Mouse (Mus musculus) lung, embryonic 14.5 days (tissue): ENCODE measurements around the gene Irf2. TPM values are rescaled to one million over a fixed set of nuclear protein-coding genes. Genes with fewer than 3 reads are reported as not detected.
A peak's percentile ranks its signal among the peaks of the same experiment; 100 is the strongest.

Experiments used
- ATAC-seq: fragments of 200-750 bp; cut with Nextera tagmentation; 2 replicates; pipeline ENCODE4 v1.8.0; 2017; ENCODE audit warnings: mild to moderate bottlenecking, moderate TSS enrichment, moderate library complexity; ENCODE audit not compliant: insufficient read depth
- DNase-seq: peaks from one replicate; pipeline ENCODE4 v3.0.0-alpha.2; 2015
- H3K27ac ChIP-seq: fragments of 300-500 bp; sonication (generic); 2 replicates; pipeline ENCODE4 v1.5.1; 2014; ENCODE audit warnings: low read depth, mild to moderate bottlenecking, moderate library complexity
- H3K27me3 ChIP-seq: fragments of 300-500 bp; sonication (generic); 2 replicates; pipeline ENCODE4 v1.6.1; 2014; ENCODE audit warnings: low read length, control low read depth; ENCODE audit not compliant: insufficient read depth
- H3K36me3 ChIP-seq: fragments of 300-500 bp; sonication (generic); 2 replicates; pipeline ENCODE4 v1.6.1; 2014; ENCODE audit warnings: control low read depth; ENCODE audit not compliant: insufficient read depth
- H3K4me1 ChIP-seq: fragments of 300-500 bp; sonication (generic); 2 replicates; pipeline ENCODE4 v1.6.1; 2014; ENCODE audit warnings: antibody characterized with exemption, control low read depth; ENCODE audit not compliant: insufficient read depth
- H3K4me2 ChIP-seq: fragments of 300-500 bp; sonication (generic); 2 replicates; pipeline ENCODE4 v1.6.1; 2014; ENCODE audit warnings: mild to moderate bottlenecking
- H3K4me3 ChIP-seq: fragments of 300-500 bp; sonication (generic); 2 replicates; pipeline ENCODE4 v1.5.1; 2014; ENCODE audit warnings: low read depth, low read length
- H3K9ac ChIP-seq: fragments of 300-500 bp; sonication (generic); 2 replicates; pipeline ENCODE4 v1.6.1; 2014
- H3K9me3 ChIP-seq: fragments of 300-500 bp; sonication (generic); 2 replicates; pipeline ENCODE4 v1.6.1; 2016; ENCODE audit warnings: low read depth, low read length, control low read depth
- CTCF ChIP-seq: IDR thresholded peaks from 2 replicates; pipeline ENCODE4 v1.5.1; 2016; ENCODE audit warnings: antibody characterized with exemption, low read depth
- WGBS: fragments of 180-500 bp; shearing (Covaris S2); extraction: QIAGEN DNeasy Blood & Tissue Kit; methylation state at CpG from one replicate; pipeline ENCODE4 v1.1.7; 2014; 5-methylcytosine and 5-hydroxymethylcytosine counted together
- polyA plus RNA-seq: library from polyadenylated mRNA; unstranded; fragments of >200 nt; fragmentation: Nextera tagmentation; extraction: Ambion mirVana; gene quantifications from 2 replicates; pipeline ENCODE4 v1.2.1, GENCODE M21; 2014

Gene Irf2
- polyA plus RNA-seq, 1 experiment from 2014 or later, result 16.8 TPM

GRCm38 (mm10) chr8:46799212-46799611 is 59.7 kb downstream of the Irf2 start:
- no peak overlapping the region for H3K27ac ChIP-seq
- H3K4me2 ChIP-seq, result no peak overlapping the region
- peaks cover 25% of the 10 kb centered on the region for H3K36me3 ChIP-seq
- H3K4me1 ChIP-seq, result 0 out of 2 replicates have a peak, but pooled peaks cover 4% of the 10 kb centered on the region
- H3K27me3 ChIP-seq, result no peaks in the 10 kb centered on the region
- TF ChIP-seq CTCF, result no peak
- 86% methylated on average over 5 of the region's 5 CpGs for WGBS
- no peak overlapping the region for H3K9ac ChIP-seq
- H3K4me3 ChIP-seq, result no peak overlapping the region
- no peak for ATAC-seq
- no peak for DNase-seq
- H3K9me3 ChIP-seq, result no peaks in the 10 kb centered on the region

GRCm38 (mm10) chr8:46799706-46800105 is 60.2 kb downstream of the Irf2 start:
- Histone ChIP-seq H3K27ac (no peak overlapping the region), H3K27me3 (no peaks in the 10 kb centered on the region), H3K4me2 (no peak overlapping the region), H3K4me3 (no peak overlapping the region), H3K4me1 (0 out of 2 replicates have a peak, but pooled peaks cover 4% of the 10 kb centered on the region), H3K9me3 (no peaks in the 10 kb centered on the region), H3K36me3 (peaks cover 20% of the 10 kb centered on the region), H3K9ac (no peak overlapping the region)
- 32% methylated on average over 2 of the region's 2 CpGs for WGBS
- DNase-seq, result peak; percentile 53
- ATAC-seq, result no peak
- TF ChIP-seq CTCF, result no peak

GRCm38 (mm10) chr8:46801153-46801684 is 61.7 kb downstream of the Irf2 start:
- 13% methylated on average over 1 of the region's 1 CpGs for WGBS
- H3K9me3 ChIP-seq, result no peaks in the 10 kb centered on the region
- DNase-seq (no peak), ATAC-seq (no peak)
- H3K27me3 ChIP-seq, result no peaks in the 10 kb centered on the region
- no peak for TF ChIP-seq CTCF
- H3K4me1 ChIP-seq, result 0 out of 2 replicates have a peak, but pooled peaks cover 4% of the 10 kb centered on the region
- no peak overlapping the region for H3K27ac ChIP-seq
- H3K9ac ChIP-seq, result no peak overlapping the region
- H3K4me3 ChIP-seq, result no peak overlapping the region
- H3K36me3 ChIP-seq, result peaks cover 24% of the 10 kb centered on the region
- H3K4me2 ChIP-seq, result no peak overlapping the region

GRCm38 (mm10) chr8:46802009-46802408 is 62.5 kb downstream of the Irf2 start:
- no peak for DNase-seq
- no peak overlapping the region for H3K9ac ChIP-seq

GRCm38 (mm10) chr8:46804721-46805120 is 65.2 kb downstream of the Irf2 start:
- Histone ChIP-seq H3K4me3 (no peak overlapping the region), H3K36me3 (peaks cover 35% of the 10 kb centered on the region), H3K4me1 (0 out of 2 replicates have a peak, but pooled peaks cover 4% of the 10 kb centered on the region), H3K4me2 (no peak overlapping the region), H3K9me3 (no peaks in the 10 kb centered on the region), H3K27ac (no peak overlapping the region), H3K9ac (no peak overlapping the region), H3K27me3 (no peaks in the 10 kb centered on the region)
- no peak for ATAC-seq
- no peak for TF ChIP-seq CTCF
- WGBS, result 85% methylated on average over 5 of the region's 5 CpGs
- DNase-seq, result no peak

More at GRCm38 (mm10) chr8:46802009-46802408, 62.5 kb downstream of the Irf2 start:
- Histone ChIP-seq H3K4me1 (0 out of 2 replicates have a peak, but pooled peaks cover 4% of the 10 kb centered on the region), H3K36me3 (peaks cover 30% of the 10 kb centered on the region), H3K4me3 (no peak overlapping the region), H3K4me2 (no peak overlapping the region), H3K27ac (peak overlapping the region; percentile 48; the same call in 1 of the 2 replicates), H3K9me3 (no peaks in the 10 kb centered on the region), H3K27me3 (no peaks in the 10 kb centered on the region)
- ATAC-seq, result no peak
- TF ChIP-seq CTCF, result no peak
- WGBS, result 73% methylated on average over 2 of the region's 2 CpGs

- Histone ChIP-seq H3K9me3 (no peaks in the 10 kb centered on the region), H3K27ac (no peak overlapping the region), H3K4me1 (no peaks in the 10 kb centered on the region), H3K27me3 (no peaks in the 10 kb centered on the region), H3K4me2 (no peak overlapping the region), H3K4me3 (no peak overlapping the region), H3K9ac (no peak overlapping the region), H3K36me3 (peaks cover 34% of the 10 kb centered on the region)
- 80% methylated on average over 11 of the region's 11 CpGs for WGBS
- no peak for ATAC-seq
- no peak for DNase-seq
- TF ChIP-seq CTCF, result no peak
Observed at GRCm38 (mm10) chr8:46811021-46811622, 71.6 kb downstream of the Irf2 start.

- H3K36me3 ChIP-seq, result peaks cover 26% of the 10 kb centered on the region
- 87% methylated on average over 2 of the region's 2 CpGs for WGBS
- H3K4me3 ChIP-seq, result no peak overlapping the region
- no peak overlapping the region for H3K27ac ChIP-seq
- no peaks in the 10 kb centered on the region for H3K27me3 ChIP-seq
- no peak overlapping the region for H3K4me2 ChIP-seq
- H3K9ac ChIP-seq, result no peak overlapping the region
- H3K9me3 ChIP-seq, result no peaks in the 10 kb centered on the region
- no peak for TF ChIP-seq CTCF
- DNase-seq, result no peak
- ATAC-seq, result no peak
- H3K4me1 ChIP-seq, result no peaks in the 10 kb centered on the region
Observed at GRCm38 (mm10) chr8:46811944-46812343, 72.4 kb downstream of the Irf2 start.
